Mouse (Mus musculus): Measurements from ENCODE around the gene Zdhhc15.

DNA sequence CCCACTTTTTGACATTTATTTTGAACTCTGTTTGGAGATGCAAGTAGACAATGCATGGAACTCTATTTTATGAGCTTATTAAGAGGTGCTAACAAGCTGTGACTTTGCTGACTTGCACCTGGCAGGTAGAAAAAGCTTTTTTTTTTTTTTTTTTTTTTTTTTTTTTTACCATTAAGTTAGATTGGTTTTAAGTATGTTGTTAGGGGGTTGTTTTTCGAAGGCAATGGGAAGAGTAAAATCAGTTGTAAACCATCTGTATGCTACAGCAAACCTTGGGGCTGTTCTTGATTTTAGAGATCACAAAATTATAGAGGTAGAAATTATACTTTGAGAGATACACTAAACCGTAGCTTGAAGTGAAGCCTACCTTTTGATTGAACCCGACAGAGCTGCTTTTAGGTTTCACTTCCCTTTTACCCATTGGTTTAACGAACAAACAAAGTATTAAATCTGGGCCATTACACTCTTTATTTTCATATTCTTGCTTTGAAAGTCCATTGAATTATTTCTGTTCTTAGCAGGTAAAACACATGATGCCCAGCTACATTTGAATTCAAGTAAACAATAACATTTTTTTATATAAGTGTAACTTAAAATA is 181.9 kb downstream of the Zdhhc15 start:
- no peak for TF ChIP-seq CTCF (IDR thresholded peaks at IDR 0.05; ENCODE audit: borderline replicate concordance, extremely low read depth, insufficient read depth, insufficient read length)
- TF ChIP-seq POLR2A (IDR thresholded peaks at IDR 0.05; ENCODE audit: borderline replicate concordance, extremely low read depth, insufficient read depth, insufficient read length, poor library complexity, severe bottlenecking), result no peak

Measured in brain, embryonic 14.5 days (tissue).